ENCODE assay signal across 22 mouse cellular contexts in genomic region chr6:17742209-17742608, GRCm38 (mm10). TPM values are rescaled to one million over a fixed set of nuclear protein-coding genes. Genes with fewer than 3 reads are reported as not detected.
DNase-seq lines count a peak whose midpoint lies in the region; ATAC-seq lines count a peak whose summit lies in the region.
"Had no signal": no experiment of that assay in that cellular context is flagged by ENCODE, and none has a peak within 500 bp of the region (broad histone marks: within the 10 kb centered on the region; RNA-seq: fewer than 3 reads in every experiment).

No protein-coding gene starts in this region.

- peak; percentile 52 for DNase-seq in embryonic facial prominence, embryonic 14.5 days (ENCODE audit: low spot score)
- DNase-seq in embryonic facial prominence, embryonic 10.5 days (ENCODE audit: low spot score), result no peak
- DNase-seq in heart, postnatal 25 days (ENCODE audit: low spot score), result no peak
- no peak for DNase-seq in liver, embryonic 11.5 days (ENCODE audit: low spot score)
- DNase-seq in gastrocnemius, postnatal 36 days, result no peak
- no peak for DNase-seq in urinary bladder, postnatal 14 days (ENCODE audit: low spot score)
- DNase-seq: adrenal gland, adult 2 months; cerebellum, adult 11 months; gastrocnemius, postnatal 14 days; kidney, postnatal 10 days; thymus, postnatal 25 days had no signal

- ATAC-seq in embryonic facial prominence, embryonic 14.5 days (ENCODE audit: low read depth), result peak; percentile 37; the same call in 1 of the 2 replicates
- no peak for ATAC-seq in heart, embryonic 16.5 days (replicated peaks; ENCODE audit: extremely low read depth, insufficient read depth, low FRiP score)
- no peak for ATAC-seq in liver, embryonic 11.5 days (replicated peaks; ENCODE audit: low FRiP score)
- ATAC-seq: CD4-positive, CD25-positive, alpha-beta regulatory T cell, adult 4 months; intestine, embryonic 16.5 days; midbrain, embryonic 15.5 days had no signal

- no peak overlapping the region for H3K9ac ChIP-seq in embryonic facial prominence, embryonic 14.5 days (ENCODE audit: low read depth, low read length)
- H3K9ac ChIP-seq in heart, embryonic 16.5 days (ENCODE audit: low read length), result no peak overlapping the region
- H3K9ac ChIP-seq in liver, embryonic 11.5 days (ENCODE audit: low read depth, low read length), result peak overlapping the region; percentile 4; the same call in 1 of the 2 replicates
- H3K9ac ChIP-seq: embryonic facial prominence, embryonic 13.5 days; forebrain, embryonic 12.5 days; hindbrain, embryonic 14.5 days; lung, embryonic 15.5 days; midbrain, embryonic 15.5 days had no signal

- H3K27ac ChIP-seq in embryonic facial prominence, embryonic 14.5 days (replicated peaks; ENCODE audit: low read depth, low read length), result no peak overlapping the region
- H3K27ac ChIP-seq in embryonic facial prominence, embryonic 10.5 days (replicated peaks), result no peak overlapping the region
- peak overlapping the region; percentile 50 for H3K27ac ChIP-seq in heart, embryonic 16.5 days (ENCODE audit: low read length)
- peak overlapping the region; percentile 85 for H3K27ac ChIP-seq in liver, embryonic 11.5 days (ENCODE audit: low read depth, low read length)
- H3K27ac ChIP-seq: embryonic facial prominence, embryonic 13.5 days; forebrain, embryonic 12.5 days; hindbrain, embryonic 14.5 days; layer of hippocampus, adult 2 months; left cerebral cortex, adult 2 months; midbrain, embryonic 15.5 days had no signal

- intact Hi-C loops in heart, postnatal 25 days (cut with DNase I), result no loop called here
- intact Hi-C loops in gastrocnemius, postnatal 36 days (cut with DNase I), result no loop called here

- no peaks in the 10 kb centered on the region for H3K9me3 ChIP-seq in embryonic facial prominence, embryonic 14.5 days (ENCODE audit: control insufficient read depth, low read length)
- no peaks in the 10 kb centered on the region for H3K9me3 ChIP-seq in embryonic facial prominence, embryonic 10.5 days
- no peaks in the 10 kb centered on the region for H3K9me3 ChIP-seq in heart, embryonic 16.5 days (replicated peaks; ENCODE audit: control insufficient read depth, low read length)
- no peaks in the 10 kb centered on the region for H3K9me3 ChIP-seq in liver, embryonic 11.5 days (ENCODE audit: control insufficient read depth, low read length)
- no peaks in the 10 kb centered on the region for H3K9me3 ChIP-seq in megakaryocyte, embryonic 14.5 days
- H3K9me3 ChIP-seq: embryonic facial prominence, embryonic 13.5 days; forebrain, embryonic 12.5 days; lung, embryonic 15.5 days; midbrain, embryonic 15.5 days had no signal

- no peaks in the 10 kb centered on the region for H3K27me3 ChIP-seq in embryonic facial prominence, embryonic 14.5 days (replicated peaks; ENCODE audit: control insufficient read depth, insufficient read depth, low read length)
- no peaks in the 10 kb centered on the region for H3K27me3 ChIP-seq in embryonic facial prominence, embryonic 10.5 days (replicated peaks; ENCODE audit: low read depth, poor library complexity, severe bottlenecking)
- H3K27me3 ChIP-seq in heart, embryonic 16.5 days (ENCODE audit: control insufficient read depth, insufficient read depth, low read length), result no peaks in the 10 kb centered on the region
- H3K27me3 ChIP-seq in liver, embryonic 11.5 days (replicated peaks; ENCODE audit: control insufficient read depth, insufficient read depth, low read length), result no peaks in the 10 kb centered on the region
- no peaks in the 10 kb centered on the region for H3K27me3 ChIP-seq in megakaryocyte, embryonic 14.5 days (replicated peaks)
- H3K27me3 ChIP-seq: embryonic facial prominence, embryonic 13.5 days; forebrain, embryonic 12.5 days; lung, embryonic 15.5 days; midbrain, embryonic 15.5 days had no signal

- no peaks in the 10 kb centered on the region for H3K36me3 ChIP-seq in embryonic facial prominence, embryonic 14.5 days (ENCODE audit: control insufficient read depth, insufficient read depth, low read length)
- no peaks in the 10 kb centered on the region for H3K36me3 ChIP-seq in embryonic facial prominence, embryonic 10.5 days (replicated peaks)
- no peaks in the 10 kb centered on the region for H3K36me3 ChIP-seq in heart, embryonic 16.5 days (ENCODE audit: control insufficient read depth, insufficient read depth)
- no peaks in the 10 kb centered on the region for H3K36me3 ChIP-seq in liver, embryonic 11.5 days (ENCODE audit: control insufficient read depth, insufficient read depth, low read length)
- peaks cover 5% of the 10 kb centered on the region for H3K36me3 ChIP-seq in megakaryocyte, embryonic 14.5 days (replicated peaks; ENCODE audit: low read length)
- H3K36me3 ChIP-seq: embryonic facial prominence, embryonic 13.5 days; forebrain, embryonic 12.5 days; lung, embryonic 15.5 days; midbrain, embryonic 15.5 days had no signal

- 0 out of 2 replicates have a peak, but pooled peaks cover 4% of the 10 kb centered on the region for H3K4me1 ChIP-seq in embryonic facial prominence, embryonic 14.5 days (ENCODE audit: control insufficient read depth, insufficient read depth, low read length)
- H3K4me1 ChIP-seq in embryonic facial prominence, embryonic 10.5 days, result no peaks in the 10 kb centered on the region
- peaks cover 24% of the 10 kb centered on the region for H3K4me1 ChIP-seq in heart, embryonic 16.5 days (ENCODE audit: control insufficient read depth, insufficient read depth, low read length)
- H3K4me1 ChIP-seq in liver, embryonic 11.5 days (replicated peaks; ENCODE audit: control insufficient read depth, insufficient read depth, low read length), result peaks cover 34% of the 10 kb centered on the region
- peaks cover 76% of the 10 kb centered on the region for H3K4me1 ChIP-seq in megakaryocyte, embryonic 14.5 days
- H3K4me1 ChIP-seq: forebrain, embryonic 12.5 days; midbrain, embryonic 15.5 days had no signal

- no peak overlapping the region for H3K4me3 ChIP-seq in embryonic facial prominence, embryonic 14.5 days (ENCODE audit: low read depth, low read length)
- no peak overlapping the region for H3K4me3 ChIP-seq in embryonic facial prominence, embryonic 10.5 days
- no peak overlapping the region for H3K4me3 ChIP-seq in heart, embryonic 16.5 days (ENCODE audit: low read length)
- H3K4me3 ChIP-seq in liver, embryonic 11.5 days (ENCODE audit: low read depth, low read length), result no peak overlapping the region
- H3K4me3 ChIP-seq in megakaryocyte, embryonic 14.5 days (replicated peaks), result peak overlapping the region; percentile 83
- H3K4me3 ChIP-seq: embryonic facial prominence, embryonic 13.5 days; forebrain, embryonic 12.5 days; layer of hippocampus, adult 2 months; left cerebral cortex, adult 2 months; lung, embryonic 15.5 days; midbrain, embryonic 15.5 days had no signal

- H3K4me2 ChIP-seq in embryonic facial prominence, embryonic 14.5 days (ENCODE audit: low read depth, low read length), result no peak overlapping the region
- no peak overlapping the region; the same call in 1 of the 2 replicates for H3K4me2 ChIP-seq in heart, embryonic 16.5 days (ENCODE audit: low read depth, low read length)
- peak overlapping the region; percentile 2; the same call in 1 of the 2 replicates for H3K4me2 ChIP-seq in liver, embryonic 11.5 days
- H3K4me2 ChIP-seq: embryonic facial prominence, embryonic 13.5 days; forebrain, embryonic 12.5 days; hindbrain, embryonic 14.5 days; lung, embryonic 15.5 days; midbrain, embryonic 15.5 days had no signal

- 94% methylated on average over 4 of the region's 4 CpGs for WGBS in embryonic facial prominence, embryonic 14.5 days
- WGBS in embryonic facial prominence, embryonic 10.5 days, result 93% methylated on average over 4 of the region's 4 CpGs
- WGBS in heart, embryonic 16.5 days, result 75% methylated on average over 4 of the region's 4 CpGs
- 87% methylated on average over 4 of the region's 4 CpGs for WGBS in liver, embryonic 11.5 days

RNA-seq across cellular contexts. Expression of gene St7, which starts 49.5 kb away (rescaled TPM):
- 25.0 and 31.1 TPM in 2 replicates for polyA plus RNA-seq in embryonic facial prominence, embryonic 14.5 days (2014; fragmentation: Nextera tagmentation; extraction: Ambion mirVana)
- 19.0 and 21.7 TPM in 2 replicates for polyA plus RNA-seq in embryonic facial prominence, embryonic 10.5 days (2016; fragmentation: Nextera tagmentation; extraction: Ambion mirVana)
- polyA plus RNA-seq in heart, embryonic 16.5 days (2015; fragmentation: Nextera tagmentation; extraction: Ambion mirVana), result 26.1 and 30.2 TPM in 2 replicates
- 10 to 100 TPM; 16.6 to 16.7 TPM for total RNA-seq in heart, postnatal 25 days (2021)
- polyA plus RNA-seq in liver, embryonic 11.5 days (2014; fragmentation: Nextera tagmentation; extraction: Ambion mirVana), result 16.9 and 18.6 TPM in 2 replicates
- 6.3 and 7.1 TPM in 2 replicates for polyA plus RNA-seq in megakaryocyte, embryonic 14.5 days (2012; ENCODE audit: insufficient read depth, low replicate concordance)
- total RNA-seq in gastrocnemius, postnatal 36 days (2021), result 10 to 100 TPM in 1 of 2 experiments, 1 to 10 TPM in 1; 9.6 to 10.6 TPM

Comparison
In these comparisons a context has a peak if more than half of its experiments do, and no peak if none do; other contexts are left out.
1. H3K27ac ChIP-seq: peak in heart, embryonic 16.5 days (single experiment) and liver, embryonic 11.5 days (single experiment); none in embryonic facial prominence, embryonic 14.5 days (single experiment) and embryonic facial prominence, embryonic 10.5 days (single experiment).